11 mouse cellular contexts compared by ENCODE assay signal in genomic region chr3:153806773-153807443, GRCm38 (mm10). TPM values are rescaled to one million over a fixed set of nuclear protein-coding genes. Genes with fewer than 3 reads are reported as not detected.
DNase-seq lines count a peak whose midpoint lies in the region; ATAC-seq and TF ChIP-seq lines count a peak whose summit lies in the region.
"Had no signal": no experiment of that assay in that cellular context is flagged by ENCODE, and none has a peak within 500 bp of the region (broad histone marks: within the 10 kb centered on the region; RNA-seq: fewer than 3 reads in every experiment).

No protein-coding gene starts in this region.

- ATAC-seq in hindbrain, embryonic 12.5 days (ENCODE audit: low FRiP score): peak; percentile 51
- no peak; the same call in 1 of the 2 replicates for ATAC-seq in hindbrain, embryonic 11.5 days (ENCODE audit: low FRiP score)
- ATAC-seq in midbrain, embryonic 14.5 days (ENCODE audit: low FRiP score, low TSS enrichment): peak; percentile 12; the same call in 1 of the 2 replicates

- peaks cover 4% of the 10 kb centered on the region for H3K4me1 ChIP-seq in hindbrain, embryonic 12.5 days
- H3K4me1 ChIP-seq in hindbrain, embryonic 11.5 days (replicated peaks; ENCODE audit: control insufficient read depth, insufficient read depth, low read length): peaks cover 3% of the 10 kb centered on the region; the same call in 1 of the 2 replicates
- peaks cover 11% of the 10 kb centered on the region for H3K4me1 ChIP-seq in forebrain, embryonic 10.5 days
- peaks cover 35% of the 10 kb centered on the region for H3K4me1 ChIP-seq in limb, embryonic 10.5 days
- H3K4me1 ChIP-seq in midbrain, embryonic 14.5 days (ENCODE audit: control insufficient read depth, insufficient read depth, low read length): peaks cover 7% of the 10 kb centered on the region; the same call in 1 of the 2 replicates

- no peak for TF ChIP-seq CTCF in left cerebral cortex, adult 2 months (IDR thresholded peaks at IDR 0.05)

- H3K9ac ChIP-seq in hindbrain, embryonic 12.5 days: no peak overlapping the region
- no peak overlapping the region for H3K9ac ChIP-seq in hindbrain, embryonic 11.5 days (ENCODE audit: low read depth, low read length)
- H3K9ac ChIP-seq in midbrain, embryonic 14.5 days (replicated peaks; ENCODE audit: low read length): no peak overlapping the region

- H3K9me3 ChIP-seq in hindbrain, embryonic 12.5 days (replicated peaks): no peaks in the 10 kb centered on the region
- no peaks in the 10 kb centered on the region for H3K9me3 ChIP-seq in hindbrain, embryonic 11.5 days (ENCODE audit: control insufficient read depth, low read length)
- H3K9me3 ChIP-seq in forebrain, embryonic 10.5 days: no peaks in the 10 kb centered on the region
- H3K9me3 ChIP-seq in limb, embryonic 10.5 days (replicated peaks): no peaks in the 10 kb centered on the region
- H3K9me3 ChIP-seq in midbrain, embryonic 14.5 days (ENCODE audit: control insufficient read depth, low read length): no peaks in the 10 kb centered on the region

- DNase-seq in hindbrain, embryonic 11.5 days (ENCODE audit: low spot score): no peak
- no peak for DNase-seq in forebrain, embryonic 10.5 days (ENCODE audit: extremely low spot score, low spot score)
- no peak for DNase-seq in limb, embryonic 10.5 days (ENCODE audit: low spot score)
- no peak for DNase-seq in midbrain, embryonic 14.5 days
- DNase-seq in layer of hippocampus, postnatal 25 days (ENCODE audit: extremely low spot score in 1 of 2, low spot score in 1 of 2): no peak
- DNase-seq in left cerebral cortex, adult 2 months (ENCODE audit: extremely low spot score in 1 of 2, low spot score in 2 of 2): no peak
- DNase-seq in gastrocnemius, postnatal 4 days (ENCODE audit: low spot score in 2 of 2): no peak

- intact Hi-C loops in left cerebral cortex, adult 2 months (cut with DNase I): loop anchor here (2.0 to 10.0 kb wide), 3 partner anchors 80 to 1042 kb away; partner anchors contain the start of gene St6galnac3

- H3K27ac ChIP-seq in hindbrain, embryonic 12.5 days: no peak overlapping the region
- no peak overlapping the region for H3K27ac ChIP-seq in hindbrain, embryonic 11.5 days (ENCODE audit: low read depth, low read length)
- H3K27ac ChIP-seq in forebrain, embryonic 10.5 days: peak overlapping the region; percentile 60; the same call in 1 of the 2 replicates
- H3K27ac ChIP-seq in limb, embryonic 10.5 days: peak overlapping the region; percentile 68; the same call in 1 of the 2 replicates
- no peak overlapping the region for H3K27ac ChIP-seq in midbrain, embryonic 14.5 days (replicated peaks; ENCODE audit: low read depth, low read length)
- no peak overlapping the region for H3K27ac ChIP-seq in left cerebral cortex, adult 2 months

- no peak overlapping the region for H3K4me3 ChIP-seq in hindbrain, embryonic 12.5 days
- no peak overlapping the region for H3K4me3 ChIP-seq in hindbrain, embryonic 11.5 days (ENCODE audit: low read depth, low read length)
- H3K4me3 ChIP-seq in forebrain, embryonic 10.5 days: no peak overlapping the region
- no peak overlapping the region for H3K4me3 ChIP-seq in limb, embryonic 10.5 days
- H3K4me3 ChIP-seq in midbrain, embryonic 14.5 days (replicated peaks; ENCODE audit: low read depth, low read length): no peak overlapping the region
- H3K4me3 ChIP-seq in left cerebral cortex, adult 2 months: no peak overlapping the region

- 86% methylated on average over 9 of the region's 9 CpGs for WGBS in hindbrain, embryonic 12.5 days
- WGBS in hindbrain, embryonic 11.5 days: 90% methylated on average over 9 of the region's 9 CpGs
- WGBS in forebrain, embryonic 10.5 days: 87% methylated on average over 9 of the region's 9 CpGs
- 90% methylated on average over 9 of the region's 9 CpGs for WGBS in limb, embryonic 10.5 days
- 90% methylated on average over 9 of the region's 9 CpGs for WGBS in midbrain, embryonic 14.5 days

- no peaks in the 10 kb centered on the region for H3K27me3 ChIP-seq in hindbrain, embryonic 12.5 days
- H3K27me3 ChIP-seq in hindbrain, embryonic 11.5 days (ENCODE audit: control insufficient read depth, insufficient read depth, low read length): no peaks in the 10 kb centered on the region
- H3K27me3 ChIP-seq in forebrain, embryonic 10.5 days (ENCODE audit: poor library complexity, severe bottlenecking): no peaks in the 10 kb centered on the region
- H3K27me3 ChIP-seq in limb, embryonic 10.5 days (ENCODE audit: low read depth, poor library complexity, severe bottlenecking): no peaks in the 10 kb centered on the region
- no peaks in the 10 kb centered on the region for H3K27me3 ChIP-seq in midbrain, embryonic 14.5 days (ENCODE audit: control insufficient read depth, insufficient read depth, low read length)

- no peak overlapping the region for H3K4me2 ChIP-seq in hindbrain, embryonic 12.5 days (replicated peaks)
- H3K4me2 ChIP-seq in hindbrain, embryonic 11.5 days (replicated peaks; ENCODE audit: low read depth, low read length): no peak overlapping the region
- no peak overlapping the region for H3K4me2 ChIP-seq in midbrain, embryonic 14.5 days (ENCODE audit: low read length)

- no peaks in the 10 kb centered on the region for H3K36me3 ChIP-seq in hindbrain, embryonic 12.5 days
- no peaks in the 10 kb centered on the region for H3K36me3 ChIP-seq in hindbrain, embryonic 11.5 days (ENCODE audit: control insufficient read depth, insufficient read depth, low read length)
- no peaks in the 10 kb centered on the region for H3K36me3 ChIP-seq in forebrain, embryonic 10.5 days (replicated peaks)
- H3K36me3 ChIP-seq in limb, embryonic 10.5 days: no peaks in the 10 kb centered on the region
- H3K36me3 ChIP-seq in midbrain, embryonic 14.5 days (ENCODE audit: control insufficient read depth, insufficient read depth, low read length): no peaks in the 10 kb centered on the region

RNA-seq across cellular contexts. Expression of gene Asb17, which starts 37.1 kb away (rescaled TPM):
- polyA plus RNA-seq in hindbrain, embryonic 12.5 days (2016; fragmentation: Nextera tagmentation; extraction: Ambion mirVana): 0.13 and 0.14 TPM in 2 replicates
- 0.25 and 0.86 TPM in 2 replicates for polyA plus RNA-seq in hindbrain, embryonic 11.5 days (2014; fragmentation: Nextera tagmentation; extraction: Ambion mirVana)
- polyA plus RNA-seq in forebrain, embryonic 10.5 days (2016; fragmentation: Nextera tagmentation; extraction: Ambion mirVana): 0.58 and 0.76 TPM in 2 replicates
- 0.31 and 0.33 TPM in 2 replicates for polyA plus RNA-seq in limb, embryonic 10.5 days (2016; fragmentation: Nextera tagmentation; extraction: Ambion mirVana)
- not detected in 2 replicates for polyA plus RNA-seq in midbrain, embryonic 14.5 days (2014; fragmentation: Nextera tagmentation; extraction: Ambion mirVana)
- total RNA-seq in layer of hippocampus, postnatal 25 days (2021): under 1 TPM in 1 of 2 experiments, not detected in 1; 0.15 TPM
- not detected for total RNA-seq in left cerebral cortex, adult 2 months (2021)
- not detected for total RNA-seq in gastrocnemius, postnatal 4 days (2021)
- total RNA-seq: heart, adult 8-10 months; left cerebral cortex, postnatal 14 days had no signal
- polyA plus RNA-seq: CD4-positive, CD25-positive, alpha-beta regulatory T cell, adult 4 months had no signal

Comparison
In these comparisons a context has a peak if more than half of its experiments do, and no peak if none do; other contexts are left out.
1. H3K27ac ChIP-seq: peak in forebrain, embryonic 10.5 days (single experiment) and limb, embryonic 10.5 days (single experiment); none in hindbrain, embryonic 12.5 days (single experiment), hindbrain, embryonic 11.5 days (single experiment), midbrain, embryonic 14.5 days (single experiment) and left cerebral cortex, adult 2 months (single experiment).